Mouse (Mus musculus): Measurements from ENCODE around the gene Gm525. TPM values are rescaled to one million over a fixed set of nuclear protein-coding genes. Genes with fewer than 3 reads are reported as not detected.

The Gm525 gene
- total RNA-seq, 2 experiments from 2014 or later, result not detected

Other genes with a start within 250 kb of the Gm525 start
- 10 to 100 TPM; 57.4 to 62.0 TPM for gene Akap1, start 209.3 kb upstream of the Gm525 start, total RNA-seq (2021)
- gene Scpep1, start 118.4 kb upstream of the Gm525 start, total RNA-seq (2021), result 10 to 100 TPM; 18.5 to 21.6 TPM
- not detected for gene Elobl, start 106.9 kb upstream of the Gm525 start, total RNA-seq (2021)
- 1 to 10 TPM; 4.1 to 4.2 TPM for gene Coil, start 103.6 kb upstream of the Gm525 start, total RNA-seq (2021)
- 10 to 100 TPM; 11.3 to 12.6 TPM for gene Trim25, start 74.5 kb upstream of the Gm525 start, total RNA-seq (2021)
- gene Dgke, start 7.0 kb upstream of the Gm525 start, total RNA-seq (2021), result 1 to 10 TPM; 3.9 to 4.3 TPM
- gene Nog, start 228.5 kb downstream of the Gm525 start, total RNA-seq (2021), result 1 to 10 TPM; 1.4 to 1.7 TPM

Data from gastrocnemius, postnatal 14 days (tissue).